Mouse (Mus musculus): Measurements from ENCODE around the gene Wnt9a. TPM values are rescaled to one million over a fixed set of nuclear protein-coding genes. Genes with fewer than 3 reads are reported as not detected.

Gene Wnt9a
- 1 to 10 TPM; 6.1 to 7.5 TPM for total RNA-seq (2021)

- intact Hi-C loops (cut with DNase I): loop anchor here (10.0 kb wide), 1 partner anchor 268 kb away; the partner anchor contains the start of gene Olfr222
- peak; percentile 74 to 79 for DNase-seq
Measured at GRCm38 (mm10) chr11:59306461-59307421, at the start of gene Wnt9a. Wnt9a (plus strand) TSS chr11:59306928.

GRCm38 (mm10) chr11:59259647-59260046 is 47.1 kb upstream of the Wnt9a start:
- intact Hi-C loops (cut with DNase I): no loop called here
- no peak for DNase-seq

- intact Hi-C loops (cut with DNase I): no loop called here
- DNase-seq: no peak
Measured at GRCm38 (mm10) chr11:59260706-59261493, 45.8 kb upstream of the Wnt9a start.

GRCm38 (mm10) chr11:59262308-59262707 is 44.4 kb upstream of the Wnt9a start:
- DNase-seq: no peak
- intact Hi-C loops (cut with DNase I): no loop called here

GRCm38 (mm10) chr11:59263870-59264563 is 42.7 kb upstream of the Wnt9a start:
- DNase-seq: peak; percentile 33 to 53
- intact Hi-C loops (cut with DNase I): no loop called here

- no peak for DNase-seq
- intact Hi-C loops (cut with DNase I): no loop called here
Measured at GRCm38 (mm10) chr11:59264593-59264992, 42.1 kb upstream of the Wnt9a start.

GRCm38 (mm10) chr11:59265154-59265813 is 41.4 kb upstream of the Wnt9a start:
- intact Hi-C loops (cut with DNase I): no loop called here
- DNase-seq: no peak

GRCm38 (mm10) chr11:59266727-59267126 is 40.0 kb upstream of the Wnt9a start:
- DNase-seq: no peak
- intact Hi-C loops (cut with DNase I): no loop called here

- intact Hi-C loops (cut with DNase I): no loop called here
- no peak for DNase-seq
Measured at GRCm38 (mm10) chr11:59274184-59274583, 32.5 kb upstream of the Wnt9a start.

GRCm38 (mm10) chr11:59276877-59277276 is 29.9 kb upstream of the Wnt9a start:
- DNase-seq: no peak
- intact Hi-C loops (cut with DNase I): no loop called here

- intact Hi-C loops (cut with DNase I): no loop called here
- no peak for DNase-seq
Measured at GRCm38 (mm10) chr11:59278047-59278446, 28.7 kb upstream of the Wnt9a start.

GRCm38 (mm10) chr11:59282111-59282510 is 24.6 kb upstream of the Wnt9a start:
- intact Hi-C loops (cut with DNase I): no loop called here
- no peak for DNase-seq

GRCm38 (mm10) chr11:59282933-59283332 is 23.8 kb upstream of the Wnt9a start:
- intact Hi-C loops (cut with DNase I): no loop called here
- peak; percentile 81 to 83 for DNase-seq

- peak in 1 of 2 experiments; percentile 28 for DNase-seq
- intact Hi-C loops (cut with DNase I): no loop called here
Measured at GRCm38 (mm10) chr11:59284146-59284545, 22.6 kb upstream of the Wnt9a start.

- intact Hi-C loops (cut with DNase I): no loop called here
- DNase-seq: no peak
Measured at GRCm38 (mm10) chr11:59289706-59290105, 17.0 kb upstream of the Wnt9a start.

- DNase-seq: no peak
- intact Hi-C loops (cut with DNase I): no loop called here
Measured at GRCm38 (mm10) chr11:59290702-59291303, 15.9 kb upstream of the Wnt9a start, which contains the start of gene Wnt3a. Wnt3a (minus strand) TSS chr11:59290752.

- DNase-seq: peak; percentile 45 to 56
- intact Hi-C loops (cut with DNase I): no loop called here
Measured at GRCm38 (mm10) chr11:59293616-59294015, 13.1 kb upstream of the Wnt9a start.

GRCm38 (mm10) chr11:59297941-59298340 is 8.8 kb upstream of the Wnt9a start:
- DNase-seq: peak; percentile 66 to 78
- intact Hi-C loops (cut with DNase I): loop anchor here (2.0 to 5.0 kb wide), 2 partner anchors 199 to 371 kb away; no protein-coding TSS in a partner anchor

GRCm38 (mm10) chr11:59300185-59300584 is 6.5 kb upstream of the Wnt9a start:
- intact Hi-C loops (cut with DNase I): loop anchor here (10.0 kb wide), 1 partner anchor 275 kb away; the partner anchor contains the start of gene Olfr222
- peak in 1 of 2 experiments; percentile 60 for DNase-seq

Data from heart, postnatal 10 days (tissue).